Mouse (Mus musculus) liver, embryonic 13.5 days (tissue): ENCODE results near the gene Pak4. TPM values are rescaled to one million over a fixed set of nuclear protein-coding genes. Genes with fewer than 3 reads are reported as not detected.
"Not testable (repeated sequence)": the region's sequence is repeated elsewhere in the genome, so short reads cannot be mapped to it uniquely, and the experiment has no call there.

Source experiments
- ATAC-seq: fragments of 200-750 bp; cut with Nextera tagmentation; 2 replicates; pipeline ENCODE4 v1.8.0; 2017; ENCODE audit warnings: low read depth, mild to moderate bottlenecking, moderate number of reproducible peaks, moderate library complexity
- DNase-seq: peaks from one replicate; pipeline ENCODE4 v3.0.0; 2022
- H3K27ac ChIP-seq: fragments of 300-500 bp; sonication (generic); 2 replicates; pipeline ENCODE4 v1.5.1; 2015; ENCODE audit warnings: moderate library complexity, mild to moderate bottlenecking, inconsistent platforms
- H3K27me3 ChIP-seq: fragments of 300-500 bp; sonication (generic); 2 replicates; pipeline ENCODE4 v1.6.1; 2015; ENCODE audit warnings: mild to moderate bottlenecking, inconsistent platforms
- H3K36me3 ChIP-seq: fragments of 300-500 bp; sonication (generic); 2 replicates; pipeline ENCODE4 v1.6.1; 2015; ENCODE audit warnings: mild to moderate bottlenecking, inconsistent platforms
- H3K4me1 ChIP-seq: fragments of 300-500 bp; sonication (generic); replicated peaks from 2 replicates; pipeline ENCODE4 v1.6.1; 2015; ENCODE audit warnings: inconsistent platforms
- H3K4me2 ChIP-seq: fragments of 300-500 bp; sonication (generic); 2 replicates; pipeline ENCODE4 v1.6.1; 2015; ENCODE audit warnings: inconsistent platforms, mild to moderate bottlenecking, moderate library complexity
- H3K4me3 ChIP-seq: fragments of 300-500 bp; sonication (generic); replicated peaks from 2 replicates; pipeline ENCODE4 v1.5.1; 2015; ENCODE audit warnings: mild to moderate bottlenecking, inconsistent platforms
- H3K9ac ChIP-seq: fragments of 300-500 bp; sonication (generic); 2 replicates; pipeline ENCODE4 v1.6.1; 2015; ENCODE audit warnings: mild to moderate bottlenecking, inconsistent platforms
- H3K9me3 ChIP-seq: fragments of 300-500 bp; sonication (generic); replicated peaks from 2 replicates; pipeline ENCODE4 v1.6.1; 2016; ENCODE audit warnings: inconsistent platforms
- WGBS: fragments of 180-500 bp; shearing (Covaris S2); methylation state at CpG from one replicate; pipeline ENCODE4 v1.1.7; 2015; ENCODE audit not compliant: insufficient replicate concordance; 5-methylcytosine and 5-hydroxymethylcytosine counted together
- polyA plus RNA-seq: library from polyadenylated mRNA; unstranded; fragments of >200 nt; fragmentation: Nextera tagmentation; extraction: Ambion mirVana; gene quantifications from 2 replicates; pipeline ENCODE4 v1.2.1, GENCODE M21; 2015

Pak4 gene
- polyA plus RNA-seq, 1 experiment from 2014 or later: 16.2 TPM

DNA sequence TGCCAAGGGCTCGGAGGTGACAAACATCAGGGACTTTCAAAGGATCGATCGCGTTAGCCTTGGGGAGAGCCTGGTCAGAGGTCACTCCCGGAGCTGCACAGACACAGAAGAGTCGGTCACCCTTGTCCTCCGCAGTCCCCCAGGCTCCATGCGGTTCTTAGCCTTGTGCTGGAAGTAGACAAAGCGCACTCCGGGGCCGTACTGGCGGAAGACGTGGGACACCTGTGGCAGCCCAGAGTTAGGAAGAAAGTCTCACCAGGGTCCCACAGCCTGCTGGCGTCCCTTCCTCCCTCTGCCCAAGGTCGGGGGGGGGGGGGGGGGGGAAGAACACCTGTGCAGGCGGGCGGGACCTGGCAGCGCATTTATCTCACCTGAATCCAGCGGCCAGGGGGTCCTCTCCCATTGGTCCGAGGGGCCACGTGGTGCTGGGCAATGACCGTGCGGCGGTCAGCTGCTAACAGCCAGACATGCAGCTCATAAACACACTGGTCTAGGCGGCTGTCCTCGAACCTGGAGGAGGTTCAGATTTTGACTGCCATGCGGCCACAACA, 53.9 kb downstream of the Pak4 start:
- no peak overlapping the region for H3K9ac ChIP-seq
- H3K4me3 ChIP-seq: 0 out of 2 replicates have a peak overlapping the region, but pooled peaks have one; percentile 10
- DNase-seq (no peak), ATAC-seq (0 out of 2 replicates have a peak, but pooled peaks have one; percentile 22)
- no peaks in the 10 kb centered on the region for H3K9me3 ChIP-seq
- H3K27me3 ChIP-seq: peaks cover 52% of the 10 kb centered on the region
- peak overlapping the region; percentile 41 for H3K4me2 ChIP-seq
- 20% methylated on average over 25 of the region's 27 CpGs for WGBS
- peaks cover 6% of the 10 kb centered on the region for H3K4me1 ChIP-seq
- no peak overlapping the region for H3K27ac ChIP-seq
- no peaks in the 10 kb centered on the region for H3K36me3 ChIP-seq

DNA sequence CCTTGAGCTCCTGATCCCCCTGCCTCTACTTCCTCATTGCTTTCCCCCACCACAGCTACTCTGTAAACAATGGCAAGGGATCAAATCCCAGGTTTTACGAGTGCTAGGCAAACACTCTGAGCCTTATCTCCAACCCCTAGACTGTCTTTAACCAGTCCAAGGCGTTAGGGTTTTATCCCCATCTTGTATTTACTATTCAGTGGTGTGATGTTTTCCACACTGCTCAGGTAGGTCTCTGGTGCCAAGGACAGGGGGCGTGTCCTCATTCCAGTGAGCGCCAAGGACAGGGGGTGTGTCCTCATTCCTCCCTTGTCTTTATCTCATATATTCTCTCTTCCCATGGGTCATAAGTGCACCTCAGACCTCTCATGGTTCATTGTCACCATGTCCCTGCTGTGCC, 57.5 kb downstream of the Pak4 start, which contains the start of gene Sycn:
Sycn (plus strand) TSS at position 360 of the 400 bp plus-strand sequence.
- H3K27me3 ChIP-seq: peaks cover 23% of the 10 kb centered on the region
- no peak within 1 kb of the TSS for H3K4me3 ChIP-seq
- no peak within 1 kb of the TSS for H3K4me2 ChIP-seq
- H3K36me3 ChIP-seq: no peaks in the 10 kb centered on the region
- no peak within 1 kb of the TSS for H3K27ac ChIP-seq
- no peaks in the 10 kb centered on the region for H3K9me3 ChIP-seq
- no peak within 1 kb of the TSS for H3K9ac ChIP-seq
- ATAC-seq (no peak), DNase-seq (no peak)
- H3K4me1 ChIP-seq: no peaks in the 10 kb centered on the region
- 51% methylated on average over 4 of the region's 4 CpGs for WGBS

DNA sequence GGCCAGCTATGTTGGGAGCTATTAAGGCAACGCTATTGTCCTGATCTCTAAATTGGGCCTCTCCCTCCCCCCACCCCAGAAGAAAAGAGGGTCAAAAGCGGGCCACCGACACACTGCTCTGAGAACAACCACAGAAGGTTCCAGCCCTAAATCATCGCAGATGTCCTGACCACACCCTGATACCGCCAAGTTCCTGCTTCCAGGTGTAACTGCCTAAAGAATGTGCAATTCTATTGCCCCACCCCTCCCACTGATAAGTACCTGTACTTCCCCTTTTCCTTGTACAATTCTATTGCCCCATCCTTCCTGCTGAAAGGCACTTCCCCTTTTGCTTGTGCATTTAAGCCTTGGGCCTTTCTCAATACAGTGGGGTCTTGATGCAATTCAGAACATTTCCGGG, 59.1 kb downstream of the Pak4 start:
- 65% methylated on average over 6 of the region's 6 CpGs for WGBS
- H3K4me3 ChIP-seq, H3K9me3 ChIP-seq, H3K27me3 ChIP-seq, H3K27ac ChIP-seq, DNase-seq, H3K36me3 ChIP-seq, H3K4me2 ChIP-seq, H3K4me1 ChIP-seq, H3K9ac ChIP-seq, ATAC-seq: not testable (repeated sequence)

DNA sequence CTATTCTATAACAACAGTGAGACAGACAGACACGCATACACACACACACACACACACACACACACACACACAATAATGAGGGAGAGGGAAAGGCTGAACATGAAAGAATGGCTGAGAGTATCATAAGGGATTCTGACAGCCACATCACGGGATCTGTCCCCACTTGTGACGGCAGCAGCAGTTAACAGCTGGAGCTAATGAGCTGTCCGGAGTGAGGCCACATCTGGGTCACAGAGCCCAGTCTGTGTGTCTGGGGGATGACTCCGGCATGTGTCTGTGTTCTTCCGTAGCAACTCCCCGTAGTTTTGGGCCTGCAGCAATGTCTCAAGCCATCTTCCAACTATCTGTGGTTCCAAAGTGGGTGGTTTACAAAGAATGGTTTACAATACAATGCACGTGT, 66.0 kb downstream of the Pak4 start:
- Histone ChIP-seq H3K36me3 (no peaks in the 10 kb centered on the region), H3K4me1 (peaks cover 9% of the 10 kb centered on the region; the same call in 1 of the 2 replicates), H3K27ac (no peak overlapping the region), H3K4me2 (no peak overlapping the region), H3K9me3 (no peaks in the 10 kb centered on the region), H3K27me3 (no peaks in the 10 kb centered on the region), H3K9ac (no peak overlapping the region), H3K4me3 (no peak overlapping the region)
- WGBS: 75% methylated on average over 8 of the region's 8 CpGs
- ATAC-seq: no peak
- no peak for DNase-seq

DNA sequence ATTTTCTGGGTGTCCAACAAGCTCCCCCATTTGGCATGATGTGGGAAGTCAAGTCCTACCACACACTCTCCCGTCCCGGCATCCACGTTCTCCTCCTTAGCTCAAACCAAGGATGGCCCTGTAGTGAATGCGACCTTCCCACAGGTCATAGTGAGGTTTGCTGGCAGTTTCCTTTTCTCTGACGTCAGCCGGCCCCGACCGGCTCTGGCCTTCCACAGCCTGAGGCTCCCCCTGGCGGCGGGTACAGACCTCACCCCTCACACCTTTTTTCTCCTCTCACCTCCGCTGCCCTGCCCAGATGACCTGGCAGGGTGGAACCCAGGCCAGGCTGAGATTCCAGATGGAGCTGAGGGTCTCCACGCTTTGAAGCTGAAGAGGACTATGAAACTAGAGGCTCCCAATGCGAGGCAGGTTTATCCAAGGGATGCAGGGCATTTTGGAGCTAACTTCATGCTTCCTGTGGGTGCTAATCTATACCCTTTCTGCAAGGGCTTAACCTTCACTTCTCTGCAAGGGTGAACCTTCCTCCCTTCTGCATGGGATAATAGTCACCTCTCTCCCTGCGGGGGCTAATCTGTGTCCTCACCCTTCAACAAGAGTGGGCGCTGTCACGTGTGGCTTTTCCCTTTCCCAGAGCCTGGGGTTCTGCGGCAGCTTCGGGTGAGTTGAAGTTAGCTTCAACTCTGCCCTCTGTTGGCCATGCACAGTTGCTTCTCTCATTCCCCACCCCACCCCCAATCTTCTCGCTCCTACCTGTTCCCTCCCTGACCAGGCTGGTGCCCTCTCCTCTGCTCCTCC, 69.9 kb downstream of the Pak4 start:
- ATAC-seq (peak; percentile 60; the same call in 1 of the 2 replicates), DNase-seq (peak; percentile 60)
- Histone ChIP-seq H3K9ac (no peak overlapping the region), H3K4me3 (no peak overlapping the region), H3K27me3 (no peaks in the 10 kb centered on the region), H3K9me3 (no peaks in the 10 kb centered on the region), H3K4me2 (peak overlapping the region; percentile 0; the same call in 1 of the 2 replicates), H3K4me1 (peaks cover 9% of the 10 kb centered on the region; the same call in 1 of the 2 replicates), H3K36me3 (no peaks in the 10 kb centered on the region), H3K27ac (no peak overlapping the region)
- 4% methylated on average over 19 of the region's 19 CpGs for whole genome bisulfite sequencing

DNA sequence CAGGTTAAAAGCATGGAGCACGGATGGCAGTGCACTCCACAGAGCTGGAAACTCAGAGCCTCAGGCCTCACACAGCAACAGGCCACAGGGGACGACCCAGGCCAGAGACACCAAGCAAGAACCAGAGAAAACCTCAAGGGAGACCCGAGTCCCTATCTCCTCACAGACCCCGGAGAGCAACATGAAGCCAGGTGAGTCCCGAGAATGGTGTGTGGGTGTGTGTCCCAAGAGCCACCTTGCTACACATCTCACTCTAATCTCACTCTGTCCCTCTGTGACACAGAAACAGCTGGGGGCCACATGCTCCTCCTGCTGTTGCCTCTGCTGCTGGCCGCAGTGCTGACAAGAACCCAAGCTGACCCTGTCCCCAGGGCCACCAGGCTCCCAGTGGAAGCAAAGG, 75.4 kb downstream of the Pak4 start, which contains the start of gene Ifnl3:
Ifnl3 (plus strand) TSS at position 301 of the 400 bp plus-strand sequence.
- not testable (repeated sequence) for H3K9me3 ChIP-seq, ATAC-seq, H3K27ac ChIP-seq, DNase-seq, H3K4me3 ChIP-seq, H3K27me3 ChIP-seq, H3K4me1 ChIP-seq, H3K36me3 ChIP-seq, H3K4me2 ChIP-seq, H3K9ac ChIP-seq
- 55% methylated on average over 5 of the region's 6 CpGs for WGBS

DNA sequence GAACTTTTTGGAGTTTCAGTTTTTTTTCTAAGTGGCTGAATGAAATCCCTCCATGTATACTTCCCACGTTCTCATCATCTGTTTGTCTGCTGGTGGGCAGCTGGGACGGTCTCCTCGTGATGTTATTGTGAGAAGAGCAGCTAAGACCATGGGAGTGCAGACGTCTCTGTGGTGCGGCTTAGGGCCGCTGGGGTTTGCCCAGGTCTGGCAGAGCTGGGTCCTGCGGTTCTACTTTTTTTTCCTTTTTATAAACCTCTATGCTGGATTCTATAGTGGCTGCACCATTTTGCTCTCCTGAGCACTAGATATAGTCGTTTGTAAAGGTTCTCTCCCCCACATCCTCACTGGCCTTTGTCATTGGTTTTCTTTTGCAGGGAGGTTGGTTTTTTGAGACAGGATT, 86.5 kb downstream of the Pak4 start:
- Histone ChIP-seq H3K9ac (no peak overlapping the region), H3K9me3 (no peaks in the 10 kb centered on the region), H3K4me1 (no peaks in the 10 kb centered on the region), H3K27me3 (no peaks in the 10 kb centered on the region), H3K4me2 (no peak overlapping the region), H3K4me3 (no peak overlapping the region), H3K27ac (no peak overlapping the region), H3K36me3 (no peaks in the 10 kb centered on the region)
- no peak for ATAC-seq
- DNase-seq: no peak
- WGBS: 58% methylated on average over 8 of the region's 8 CpGs

DNA sequence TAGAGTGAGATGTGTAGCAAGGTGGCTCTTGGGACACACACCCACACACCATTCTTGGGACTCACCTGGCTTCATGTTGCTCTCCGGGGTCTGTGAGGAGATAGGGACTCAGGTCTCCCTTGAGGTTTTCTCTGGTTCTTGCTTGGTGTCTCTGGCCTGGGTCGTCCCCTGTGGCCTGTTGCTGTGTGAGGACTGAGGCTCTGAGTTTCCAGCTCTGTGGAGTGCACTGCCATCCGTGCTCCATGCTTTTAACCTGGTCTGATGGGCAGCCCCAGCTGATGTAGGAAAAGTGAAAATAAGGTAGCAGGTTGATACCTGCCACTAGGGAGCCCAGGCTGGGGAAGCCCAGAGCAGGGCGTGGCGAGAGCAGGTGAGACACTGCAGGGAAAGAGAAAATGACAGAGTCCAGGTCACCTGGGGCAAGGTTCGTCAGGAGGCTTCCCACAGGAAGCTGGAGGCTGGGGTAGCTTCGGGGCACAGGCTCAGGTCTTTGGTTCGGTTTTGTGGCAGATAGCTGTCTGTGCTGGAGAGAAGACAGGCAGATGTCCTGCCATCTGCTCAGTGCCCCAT, 87.5 kb downstream of the Pak4 start, which contains the start of gene Ifnl2:
Ifnl2 (minus strand) TSS at position 51 of the 570 bp plus-strand sequence.
- H3K27ac ChIP-seq, DNase-seq, ATAC-seq, H3K4me1 ChIP-seq, H3K4me3 ChIP-seq, H3K36me3 ChIP-seq, H3K9ac ChIP-seq, H3K4me2 ChIP-seq, H3K9me3 ChIP-seq, H3K27me3 ChIP-seq: not testable (repeated sequence)
- WGBS: 47% methylated on average over 8 of the region's 8 CpGs

DNA sequence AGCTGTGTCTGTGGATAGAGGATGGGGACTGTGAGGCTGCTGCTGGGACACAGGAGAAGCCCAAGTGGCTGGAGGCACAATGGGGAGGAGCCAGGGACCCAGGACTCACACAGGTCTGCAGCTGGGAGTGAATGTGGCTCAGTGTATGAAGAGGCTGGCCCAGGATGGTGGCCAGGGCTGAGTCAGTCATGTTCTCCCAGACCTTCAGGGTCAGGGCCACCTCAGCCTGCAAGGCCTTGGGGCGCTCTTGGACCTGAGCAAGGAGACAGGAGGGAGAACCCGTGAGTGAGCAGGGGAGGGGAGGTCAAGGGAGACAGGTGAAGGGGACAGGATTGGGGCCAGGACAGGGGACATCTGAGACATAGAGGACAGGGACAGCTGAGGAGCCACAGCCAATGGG, 88.9 kb downstream of the Pak4 start:
- not testable (repeated sequence) for H3K4me1 ChIP-seq, H3K4me3 ChIP-seq, H3K27me3 ChIP-seq, H3K9me3 ChIP-seq, H3K9ac ChIP-seq, H3K27ac ChIP-seq, H3K4me2 ChIP-seq, ATAC-seq, DNase-seq, H3K36me3 ChIP-seq
- WGBS: 31% methylated on average over 2 of the region's 2 CpGs
